ENCODE assay signal across 25 mouse cellular contexts in the genomic region with DNA sequence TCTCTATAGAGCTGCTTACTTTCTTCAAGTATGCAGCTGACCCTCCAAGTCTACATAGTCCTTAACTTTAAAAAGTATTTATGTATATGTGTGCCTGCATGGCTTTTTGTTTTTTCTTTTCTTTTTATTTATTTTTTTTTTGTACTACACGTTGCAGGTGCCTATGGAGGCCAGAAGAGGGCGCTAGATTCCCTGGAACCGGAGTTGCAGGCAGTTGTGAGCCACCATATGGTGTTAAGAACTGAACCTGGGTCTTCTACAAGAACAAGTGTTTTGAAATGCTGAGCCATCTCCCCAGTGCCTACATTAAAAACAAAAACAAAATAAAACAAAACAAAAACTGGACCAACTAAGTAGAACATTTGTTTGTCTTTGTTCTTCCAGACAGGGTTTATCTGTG.
DNase-seq lines count a peak whose midpoint lies in the region; ATAC-seq and TF ChIP-seq lines count a peak whose summit lies in the region.
"Had no signal": no experiment of that assay in that cellular context is flagged by ENCODE, and none has a peak within 500 bp of the region (broad histone marks: within the 10 kb centered on the region; RNA-seq: fewer than 3 reads in every experiment).

No protein-coding gene starts in this region.

- H3K9ac ChIP-seq in forebrain, embryonic 16.5 days (replicated peaks; ENCODE audit: low read depth, low read length): no peak overlapping the region
- no peak overlapping the region for H3K9ac ChIP-seq in kidney, postnatal 0 days (ENCODE audit: low read depth, low read length)
- H3K9ac ChIP-seq in midbrain, postnatal 0 days (replicated peaks; ENCODE audit: low read length, poor library complexity, severe bottlenecking): no peak overlapping the region
- H3K9ac ChIP-seq in midbrain, embryonic 14.5 days (replicated peaks; ENCODE audit: low read length): no peak overlapping the region
- H3K9ac ChIP-seq in stomach, postnatal 0 days (ENCODE audit: low read length): no peak overlapping the region
- H3K9ac ChIP-seq: embryonic facial prominence, embryonic 12.5 days; forebrain, embryonic 15.5 days; hindbrain, embryonic 12.5 days; limb, embryonic 12.5 days; liver, embryonic 15.5 days had no signal

- no peak overlapping the region for H3K4me3 ChIP-seq in forebrain, embryonic 10.5 days
- no peak overlapping the region for H3K4me3 ChIP-seq in forebrain, embryonic 16.5 days (replicated peaks; ENCODE audit: low read length)
- H3K4me3 ChIP-seq in kidney, postnatal 0 days (replicated peaks; ENCODE audit: low read depth, low read length): no peak overlapping the region
- H3K4me3 ChIP-seq in midbrain, postnatal 0 days (ENCODE audit: low read depth, low read length): no peak overlapping the region
- H3K4me3 ChIP-seq in midbrain, embryonic 14.5 days (replicated peaks; ENCODE audit: low read depth, low read length): no peak overlapping the region
- H3K4me3 ChIP-seq in stomach, postnatal 0 days (ENCODE audit: low read depth, low read length): no peak overlapping the region
- H3K4me3 ChIP-seq: embryonic facial prominence, embryonic 12.5 days; erythroblast, embryonic 14.5 days; forebrain, embryonic 15.5 days; hindbrain, embryonic 12.5 days; limb, embryonic 12.5 days; liver, embryonic 15.5 days had no signal

- H3K27ac ChIP-seq in forebrain, embryonic 10.5 days: peak overlapping the region; percentile 93
- no peak overlapping the region for H3K27ac ChIP-seq in forebrain, embryonic 16.5 days (ENCODE audit: low read length)
- H3K27ac ChIP-seq in kidney, postnatal 0 days: no peak overlapping the region
- no peak overlapping the region for H3K27ac ChIP-seq in midbrain, postnatal 0 days (ENCODE audit: low read depth, low read length)
- H3K27ac ChIP-seq in midbrain, embryonic 14.5 days (replicated peaks; ENCODE audit: low read depth, low read length): no peak overlapping the region
- no peak overlapping the region for H3K27ac ChIP-seq in stomach, postnatal 0 days (replicated peaks)
- H3K27ac ChIP-seq: embryonic facial prominence, embryonic 12.5 days; forebrain, embryonic 15.5 days; hindbrain, embryonic 12.5 days had no signal

- TF ChIP-seq EP300 in stomach, postnatal 0 days (optimal IDR thresholded peaks at IDR 0.05): no peak

- no peak overlapping the region for H3K4me2 ChIP-seq in forebrain, embryonic 16.5 days (ENCODE audit: low read length)
- H3K4me2 ChIP-seq in kidney, postnatal 0 days (ENCODE audit: low read length): no peak overlapping the region
- no peak overlapping the region for H3K4me2 ChIP-seq in midbrain, postnatal 0 days (ENCODE audit: low read depth, low read length, poor library complexity, severe bottlenecking)
- no peak overlapping the region for H3K4me2 ChIP-seq in midbrain, embryonic 14.5 days (ENCODE audit: low read length)
- no peak overlapping the region for H3K4me2 ChIP-seq in stomach, postnatal 0 days (replicated peaks; ENCODE audit: low read depth)
- H3K4me2 ChIP-seq: embryonic facial prominence, embryonic 12.5 days; forebrain, embryonic 15.5 days; hindbrain, embryonic 12.5 days; limb, embryonic 12.5 days; liver, embryonic 15.5 days had no signal

- DNase-seq in forebrain, embryonic 10.5 days (ENCODE audit: extremely low spot score, low spot score): no peak
- DNase-seq in kidney, postnatal 0 days (ENCODE audit: low spot score): no peak
- DNase-seq in kidney, adult 8-10 months: no peak
- DNase-seq in midbrain, postnatal 0 days (ENCODE audit: low spot score): no peak
- DNase-seq in midbrain, embryonic 14.5 days: no peak
- no peak for DNase-seq in stomach, postnatal 0 days (ENCODE audit: low spot score)
- DNase-seq in right cerebral cortex, adult 18-20 months: no peak
- DNase-seq: adrenal gland, adult 8-10 months; cerebellum, adult 11 months; cerebellum, postnatal 10 days; gastrocnemius, postnatal 36 days; heart, postnatal 10 days; kidney, postnatal 14 days; lung, postnatal 36 days; retina, postnatal 1 day; right cerebral cortex, postnatal 4 days; thymus, postnatal 36 days had no signal

- peaks cover 52% of the 10 kb centered on the region for H3K4me1 ChIP-seq in forebrain, embryonic 10.5 days
- peaks cover 13% of the 10 kb centered on the region; the same call in 1 of the 2 replicates for H3K4me1 ChIP-seq in forebrain, embryonic 16.5 days (replicated peaks; ENCODE audit: control insufficient read depth, insufficient read depth, low read length)
- H3K4me1 ChIP-seq in kidney, postnatal 0 days (replicated peaks; ENCODE audit: insufficient read depth, low read length): no peaks in the 10 kb centered on the region
- H3K4me1 ChIP-seq in midbrain, postnatal 0 days (ENCODE audit: insufficient read depth, low read length): no peaks in the 10 kb centered on the region
- H3K4me1 ChIP-seq in midbrain, embryonic 14.5 days (ENCODE audit: control insufficient read depth, insufficient read depth, low read length): peaks cover 15% of the 10 kb centered on the region
- peaks cover 5% of the 10 kb centered on the region; the same call in 1 of the 2 replicates for H3K4me1 ChIP-seq in stomach, postnatal 0 days (replicated peaks; ENCODE audit: control insufficient read depth, insufficient read depth)

- ATAC-seq in forebrain, embryonic 16.5 days: no peak
- no peak for ATAC-seq in kidney, postnatal 0 days (replicated peaks; ENCODE audit: low FRiP score, low read depth)
- no peak for ATAC-seq in midbrain, postnatal 0 days (ENCODE audit: low FRiP score)
- no peak for ATAC-seq in midbrain, embryonic 14.5 days (ENCODE audit: low FRiP score, low TSS enrichment)
- ATAC-seq in stomach, postnatal 0 days (ENCODE audit: low FRiP score, low TSS enrichment): no peak
- ATAC-seq: forebrain, embryonic 15.5 days; intestine, embryonic 16.5 days had no signal

- TF ChIP-seq CTCF in kidney, postnatal 0 days (IDR thresholded peaks at IDR 0.05; ENCODE audit: low read depth): peak; percentile 37
- TF ChIP-seq CTCF in midbrain, postnatal 0 days (IDR thresholded peaks at IDR 0.05): peak; percentile 39
- peak; percentile 45 for TF ChIP-seq CTCF in stomach, postnatal 0 days (IDR thresholded peaks at IDR 0.05; ENCODE audit: low read depth)

- H3K9me3 ChIP-seq in forebrain, embryonic 10.5 days: no peaks in the 10 kb centered on the region
- H3K9me3 ChIP-seq in forebrain, embryonic 16.5 days (ENCODE audit: control insufficient read depth, low read length): no peaks in the 10 kb centered on the region
- no peaks in the 10 kb centered on the region for H3K9me3 ChIP-seq in kidney, postnatal 0 days (replicated peaks; ENCODE audit: low read length)
- no peaks in the 10 kb centered on the region for H3K9me3 ChIP-seq in midbrain, postnatal 0 days (ENCODE audit: low read length)
- no peaks in the 10 kb centered on the region for H3K9me3 ChIP-seq in midbrain, embryonic 14.5 days (ENCODE audit: control insufficient read depth, low read length)
- H3K9me3 ChIP-seq in stomach, postnatal 0 days (ENCODE audit: control insufficient read depth, low read length): no peaks in the 10 kb centered on the region
- H3K9me3 ChIP-seq: embryonic facial prominence, embryonic 12.5 days; forebrain, embryonic 15.5 days; hindbrain, embryonic 12.5 days; limb, embryonic 12.5 days; liver, embryonic 15.5 days had no signal

- whole genome bisulfite sequencing in forebrain, embryonic 10.5 days: 62% methylated on average over 3 of the region's 3 CpGs
- 64% methylated on average over 3 of the region's 3 CpGs for WGBS in forebrain, embryonic 16.5 days
- WGBS in kidney, postnatal 0 days: 74% methylated on average over 3 of the region's 3 CpGs
- 62% methylated on average over 3 of the region's 3 CpGs for WGBS in midbrain, postnatal 0 days
- 73% methylated on average over 3 of the region's 3 CpGs for WGBS in midbrain, embryonic 14.5 days
- WGBS in stomach, postnatal 0 days: 66% methylated on average over 3 of the region's 3 CpGs

- H3K36me3 ChIP-seq in forebrain, embryonic 10.5 days (replicated peaks): no peaks in the 10 kb centered on the region
- no peaks in the 10 kb centered on the region for H3K36me3 ChIP-seq in forebrain, embryonic 16.5 days (ENCODE audit: control insufficient read depth, insufficient read depth)
- no peaks in the 10 kb centered on the region for H3K36me3 ChIP-seq in kidney, postnatal 0 days (ENCODE audit: insufficient read depth, low read length)
- no peaks in the 10 kb centered on the region for H3K36me3 ChIP-seq in midbrain, postnatal 0 days (ENCODE audit: insufficient read depth, low read length)
- H3K36me3 ChIP-seq in midbrain, embryonic 14.5 days (ENCODE audit: control insufficient read depth, insufficient read depth, low read length): no peaks in the 10 kb centered on the region
- no peaks in the 10 kb centered on the region for H3K36me3 ChIP-seq in stomach, postnatal 0 days (ENCODE audit: control insufficient read depth, insufficient read depth, low read length)
- H3K36me3 ChIP-seq: embryonic facial prominence, embryonic 12.5 days; forebrain, embryonic 15.5 days; hindbrain, embryonic 12.5 days; limb, embryonic 12.5 days; liver, embryonic 15.5 days had no signal

- H3K27me3 ChIP-seq in forebrain, embryonic 10.5 days (ENCODE audit: poor library complexity, severe bottlenecking): peaks cover 4% of the 10 kb centered on the region; the same call in 1 of the 2 replicates
- no peaks in the 10 kb centered on the region for H3K27me3 ChIP-seq in forebrain, embryonic 16.5 days (replicated peaks; ENCODE audit: control insufficient read depth, insufficient read depth, low read length)
- no peaks in the 10 kb centered on the region for H3K27me3 ChIP-seq in kidney, postnatal 0 days (ENCODE audit: insufficient read depth, low read length)
- H3K27me3 ChIP-seq in midbrain, postnatal 0 days (ENCODE audit: insufficient read depth, low read length): no peaks in the 10 kb centered on the region; the same call in 1 of the 2 replicates
- no peaks in the 10 kb centered on the region for H3K27me3 ChIP-seq in midbrain, embryonic 14.5 days (ENCODE audit: control insufficient read depth, insufficient read depth, low read length)
- H3K27me3 ChIP-seq in stomach, postnatal 0 days (ENCODE audit: control insufficient read depth, insufficient read depth, low read length): no peaks in the 10 kb centered on the region
- H3K27me3 ChIP-seq: forebrain, embryonic 15.5 days; limb, embryonic 12.5 days; liver, embryonic 15.5 days had no signal
